ENCODE assay signal across 8 mouse cellular contexts in the genomic region with DNA sequence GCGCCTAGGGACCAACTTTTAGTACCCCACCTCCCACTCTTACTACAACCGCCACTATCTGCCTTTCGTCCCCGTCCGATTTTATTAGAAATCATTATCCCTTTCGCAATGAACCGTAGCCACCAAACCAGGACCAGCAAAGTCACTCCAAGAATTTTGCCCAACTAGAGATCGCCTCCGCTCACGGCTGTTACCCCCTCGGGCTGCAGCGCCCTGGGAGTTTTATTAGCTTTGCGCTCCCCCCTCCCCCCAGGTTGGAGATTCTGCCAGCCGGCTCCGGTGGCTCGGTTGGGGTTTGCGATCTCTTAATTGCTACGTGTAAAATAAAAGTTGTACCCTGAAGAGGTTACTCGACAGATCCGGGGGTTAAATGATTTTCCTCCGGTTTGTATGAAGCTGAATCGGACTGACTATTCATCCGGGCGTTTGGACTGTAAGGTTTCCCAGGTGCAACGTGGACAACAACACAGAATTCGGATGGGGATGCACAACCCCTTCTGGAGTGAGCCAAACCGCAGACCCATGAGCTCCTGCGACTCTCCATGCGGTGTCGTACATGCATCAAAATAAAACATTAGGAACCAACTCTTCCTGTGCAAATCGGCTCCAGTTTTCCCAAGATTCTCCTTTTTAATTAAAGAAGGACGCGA. TPM values are rescaled to one million over a fixed set of nuclear protein-coding genes. Genes with fewer than 3 reads are reported as not detected.
DNase-seq lines count a peak whose midpoint lies in the region; ATAC-seq and TF ChIP-seq lines count a peak whose summit lies in the region.

No protein-coding gene starts in this region.

- WGBS in hindbrain, embryonic 11.5 days, result under 1% methylated on average over 33 of the region's 33 CpGs
- WGBS in midbrain, embryonic 13.5 days, result under 1% methylated on average over 33 of the region's 33 CpGs
- 9% methylated on average over 33 of the region's 33 CpGs for WGBS in thymus, adult 2 months

- H3K9ac ChIP-seq in ES-Bruce4 (ENCODE audit: low read depth, poor library complexity, severe bottlenecking), result no peak overlapping the region
- H3K9ac ChIP-seq in hindbrain, embryonic 11.5 days (ENCODE audit: low read depth, low read length), result no peak overlapping the region
- no peak overlapping the region for H3K9ac ChIP-seq in midbrain, embryonic 13.5 days (replicated peaks)

- TF ChIP-seq POLR2A in ES-Bruce4 (IDR thresholded peaks at IDR 0.05; ENCODE audit: insufficient read depth, low read length), result no peak
- no peak for TF ChIP-seq POLR2A in thymus, adult 2 months (IDR thresholded peaks at IDR 0.05; ENCODE audit: control insufficient read depth, extremely low read depth, insufficient read depth, low read length, poor library complexity)

- no peak overlapping the region for H3K27ac ChIP-seq in gastrocnemius, adult 2 months
- H3K27ac ChIP-seq in ES-Bruce4 (ENCODE audit: insufficient read depth, low read length), result no peak overlapping the region
- no peak overlapping the region for H3K27ac ChIP-seq in hindbrain, embryonic 11.5 days (ENCODE audit: low read depth, low read length)
- H3K27ac ChIP-seq in midbrain, embryonic 13.5 days, result no peak overlapping the region
- no peak overlapping the region for H3K27ac ChIP-seq in thymus, adult 2 months (ENCODE audit: control insufficient read depth, insufficient read depth, low read length)

- peak overlapping the region; percentile 32 for H3K4me2 ChIP-seq in hindbrain, embryonic 11.5 days (replicated peaks; ENCODE audit: low read depth, low read length)
- peak overlapping the region; percentile 58 for H3K4me2 ChIP-seq in midbrain, embryonic 13.5 days (replicated peaks)

- no peak for DNase-seq in gastrocnemius, adult 2 months
- no peak for DNase-seq in gastrocnemius, adult 18-20 months (ENCODE audit: low spot score)
- peak; percentile 62 for DNase-seq in hindbrain, embryonic 11.5 days (ENCODE audit: low spot score)
- no peak for DNase-seq in thymus, adult 2 months
- no peak for DNase-seq in thymus, postnatal 4 days
- no peak for DNase-seq in urinary bladder, postnatal 36 days (ENCODE audit: low spot score in 2 of 2)

- no peaks in the 10 kb centered on the region for H3K9me3 ChIP-seq in ES-Bruce4 (replicated peaks; ENCODE audit: control insufficient read depth, insufficient read depth, low read length, poor library complexity, severe bottlenecking)
- no peaks in the 10 kb centered on the region for H3K9me3 ChIP-seq in hindbrain, embryonic 11.5 days (ENCODE audit: control insufficient read depth, low read length)
- H3K9me3 ChIP-seq in midbrain, embryonic 13.5 days, result no peaks in the 10 kb centered on the region

- no peak for TF ChIP-seq CTCF in gastrocnemius, adult 2 months (IDR thresholded peaks at IDR 0.05)
- no peak for TF ChIP-seq CTCF in ES-Bruce4 (IDR thresholded peaks at IDR 0.05; ENCODE audit: low read depth, low read length)
- no peak for TF ChIP-seq CTCF in thymus, adult 2 months (IDR thresholded peaks at IDR 0.05; ENCODE audit: borderline replicate concordance, control insufficient read depth, extremely low read depth, insufficient read depth, low read length, poor library complexity)

- ATAC-seq in hindbrain, embryonic 11.5 days (ENCODE audit: low FRiP score), result no peak
- no peak for ATAC-seq in midbrain, embryonic 13.5 days

- no peak for TF ChIP-seq EP300 in ES-Bruce4 (IDR thresholded peaks at IDR 0.05; ENCODE audit: insufficient read depth, low read depth, low read length)

- H3K4me3 ChIP-seq in gastrocnemius, adult 2 months, result peak overlapping the region; percentile 65
- peak overlapping the region; percentile 8; the same call in 1 of the 2 replicates for H3K4me3 ChIP-seq in ES-Bruce4 (ENCODE audit: low read depth, low read length)
- H3K4me3 ChIP-seq in hindbrain, embryonic 11.5 days (ENCODE audit: low read depth, low read length), result peak overlapping the region; percentile 49
- peak overlapping the region; percentile 46 for H3K4me3 ChIP-seq in midbrain, embryonic 13.5 days (replicated peaks)
- no peak overlapping the region for H3K4me3 ChIP-seq in thymus, adult 2 months (ENCODE audit: control insufficient read depth, insufficient read depth, low read length)

- intact Hi-C loops in gastrocnemius, adult 2 months (cut with DNase I), result no loop called here

- H3K36me3 ChIP-seq in ES-Bruce4 (ENCODE audit: control insufficient read depth, insufficient read depth, low read length, poor library complexity, severe bottlenecking), result no peaks in the 10 kb centered on the region
- no peaks in the 10 kb centered on the region for H3K36me3 ChIP-seq in hindbrain, embryonic 11.5 days (ENCODE audit: control insufficient read depth, insufficient read depth, low read length)
- no peaks in the 10 kb centered on the region for H3K36me3 ChIP-seq in midbrain, embryonic 13.5 days
- H3K36me3 ChIP-seq in thymus, adult 2 months (ENCODE audit: control insufficient read depth, insufficient read depth, low read length), result no peaks in the 10 kb centered on the region

- H3K4me1 ChIP-seq in ES-Bruce4 (ENCODE audit: control insufficient read depth, insufficient read depth, low read length), result peaks cover 2% of the 10 kb centered on the region
- H3K4me1 ChIP-seq in hindbrain, embryonic 11.5 days (replicated peaks; ENCODE audit: control insufficient read depth, insufficient read depth, low read length), result no peaks in the 10 kb centered on the region; the same call in 1 of the 2 replicates
- peaks cover 38% of the 10 kb centered on the region for H3K4me1 ChIP-seq in midbrain, embryonic 13.5 days (replicated peaks)
- peaks cover 6% of the 10 kb centered on the region for H3K4me1 ChIP-seq in thymus, adult 2 months (replicated peaks; ENCODE audit: control insufficient read depth, insufficient read depth, low read length)

- peaks cover 76% of the 10 kb centered on the region for H3K27me3 ChIP-seq in ES-Bruce4 (ENCODE audit: control insufficient read depth, insufficient read depth, low read length, poor library complexity, severe bottlenecking)
- H3K27me3 ChIP-seq in hindbrain, embryonic 11.5 days (ENCODE audit: control insufficient read depth, insufficient read depth, low read length), result peaks cover 82% of the 10 kb centered on the region
- H3K27me3 ChIP-seq in midbrain, embryonic 13.5 days, result peaks cover 87% of the 10 kb centered on the region
- H3K27me3 ChIP-seq in thymus, adult 2 months (ENCODE audit: control insufficient read depth, insufficient read depth, low read length), result peaks cover 35% of the 10 kb centered on the region

RNA-seq across cellular contexts. Expression of a gene that starts 3.7 kb away (rescaled TPM):
- total RNA-seq in gastrocnemius, adult 2 months (2021), result under 1 TPM in 1 of 2 experiments, not detected in 1; 0.06 TPM
- total RNA-seq in gastrocnemius, adult 18-20 months (2021), result under 1 TPM in 1 of 2 experiments, not detected in 1; 0.07 TPM
- polyA plus RNA-seq in ES-Bruce4 (2011; ENCODE audit: insufficient read depth, insufficient read length, low read depth, missing spikeins), result 1.5 and 1.9 TPM in 2 replicates
- 15.5 and 20.6 TPM in 2 replicates for polyA plus RNA-seq in hindbrain, embryonic 11.5 days (2014; fragmentation: Nextera tagmentation; extraction: Ambion mirVana)
- 8.9 and 9.2 TPM in 2 replicates for polyA plus RNA-seq in midbrain, embryonic 13.5 days (2015; fragmentation: Nextera tagmentation; extraction: Ambion mirVana)
- polyA plus RNA-seq in thymus, adult 2 months (2012; rRNA removed), result 2.0 and 2.2 TPM in 2 replicates
